Mouse (Mus musculus) heart, adult 2 months (tissue): Measurements from ENCODE around the gene Rars2. TPM values are rescaled to one million over a fixed set of nuclear protein-coding genes. Genes with fewer than 3 reads are reported as not detected.
A peak's percentile ranks its signal among the peaks of the same experiment; 100 is the strongest.

Experiments used
- DNase-seq, 2 experiments: peaks; one replicate each; pipeline ENCODE4 v3.0.0; 2021
- H3K27ac ChIP-seq: fragments of 200-600 bp; 2 replicates; pipeline ENCODE4 v1.8.1; 2022
- H3K27me3 ChIP-seq: fragments of 200-500 bp; 2 replicates; pipeline ENCODE4 v1.6.1; 2012; ENCODE audit warnings: mild to moderate bottlenecking, low read length, inconsistent platforms, mixed read lengths; ENCODE audit not compliant: control insufficient read depth, insufficient read depth
- H3K36me3 ChIP-seq: fragments of 200-500 bp; 2 replicates; pipeline ENCODE4 v1.6.1; 2012; ENCODE audit warnings: low read length, inconsistent platforms; ENCODE audit not compliant: control insufficient read depth, insufficient read depth
- H3K4me1 ChIP-seq: fragments of 200-500 bp; 2 replicates; pipeline ENCODE4 v1.6.1; 2011; ENCODE audit warnings: low read length; ENCODE audit not compliant: control insufficient read depth, insufficient read depth
- H3K4me3 ChIP-seq: fragments of 200-600 bp; 2 replicates; pipeline ENCODE4 v1.8.1; 2022
- H3K79me2 ChIP-seq: fragments of 200-500 bp; replicated peaks from 2 replicates; pipeline ENCODE4 v1.6.1; 2012; ENCODE audit warnings: mild to moderate bottlenecking, inconsistent platforms, low read length, moderate library complexity, mixed read lengths; ENCODE audit not compliant: control insufficient read depth, insufficient read depth
- H3K9ac ChIP-seq: fragments of 200-500 bp; 2 replicates; pipeline ENCODE4 v1.6.1; 2012; ENCODE audit warnings: low read depth, mild to moderate bottlenecking, control low read depth, inconsistent platforms, low read length, mixed read lengths
- CTCF ChIP-seq: fragments of 200-600 bp; IDR thresholded peaks from 2 replicates; pipeline ENCODE4 v1.8.1; 2022; ENCODE audit warnings: antibody characterized with exemption, mild to moderate bottlenecking, moderate library complexity
- EP300 ChIP-seq: fragments of 200-500 bp; IDR thresholded peaks from 2 replicates; pipeline ENCODE4 v1.6.1; 2011; ENCODE audit warnings: low read depth, low read length, control low read depth; ENCODE audit not compliant: insufficient read depth
- POLR2A ChIP-seq: fragments of 200-500 bp; IDR thresholded peaks from 2 replicates; pipeline ENCODE4 v1.6.1; 2011; ENCODE audit warnings: mild to moderate bottlenecking, low read depth, low read length, control low read depth; ENCODE audit not compliant: insufficient read depth
- WGBS: fragments of 180-500 bp; shearing (Covaris S2); methylation state at CpG from one replicate; pipeline ENCODE4 v1.1.7; 2018; 5-methylcytosine and 5-hydroxymethylcytosine counted together
- intact Hi-C: fragments of 180-260 bp; cut with DNase I; formaldehyde crosslinking; loops from one replicate; pipeline ENCODE4 v1.15.1; 2025
- polyA plus RNA-seq: library from polyadenylated mRNA; depleted of rRNA; stranded (reverse); fragments of >200 nt; gene quantifications from 2 replicates; pipeline ENCODE4 v1.2.3, GENCODE M21; 2012; rRNA removed
- total RNA-seq, 2 experiments: library from RNA; stranded (reverse); gene quantifications; 2 replicates each; pipeline ENCODE4 v1.2.3; 2021

The Rars2 gene
- total and polyA plus RNA-seq, 3 experiments, result 10.1 to 24.9 (median 23.6) TPM

- intact Hi-C loops, result loop anchor here (5.0 kb wide), 1 partner anchor 220 kb away; no protein-coding TSS in a partner anchor
- H3K79me2 ChIP-seq, result no peaks in the 10 kb centered on the region
- H3K9ac ChIP-seq, result no peak overlapping the region
- no peaks in the 10 kb centered on the region for H3K27me3 ChIP-seq
- no peak for DNase-seq
- no peaks in the 10 kb centered on the region for H3K36me3 ChIP-seq
- 97% methylated on average over 11 of the region's 11 CpGs for WGBS
- no peak overlapping the region for H3K27ac ChIP-seq
- TF ChIP-seq POLR2A, result no peak
- TF ChIP-seq EP300, result no peak
- no peak for TF ChIP-seq CTCF
- no peak overlapping the region for H3K4me3 ChIP-seq
- no peaks in the 10 kb centered on the region for H3K4me1 ChIP-seq
These were observed 87.5 kb downstream of the Rars2 start for GRCm38 (mm10) chr4:34702231-34702630.

- Histone ChIP-seq H3K79me2 (no peaks in the 10 kb centered on the region), H3K9ac (no peak overlapping the region), H3K4me3 (no peak overlapping the region), H3K4me1 (no peaks in the 10 kb centered on the region), H3K27me3 (no peaks in the 10 kb centered on the region), H3K27ac (no peak overlapping the region), H3K36me3 (no peaks in the 10 kb centered on the region)
- 45% methylated on average over 4 of the region's 4 CpGs for WGBS
- intact Hi-C loops, result loop anchor here (5.0 kb wide), 1 partner anchor 219 kb away; no protein-coding TSS in a partner anchor
- no peak for DNase-seq
- TF ChIP-seq POLR2A, result no peak
- TF ChIP-seq EP300, result no peak
- peak; percentile 20 for TF ChIP-seq CTCF
These were observed 88.3 kb downstream of the Rars2 start for GRCm38 (mm10) chr4:34703029-34703428.

GRCm38 (mm10) chr4:34707248-34707647 lies 92.5 kb downstream of the Rars2 start:
- H3K4me1 ChIP-seq, result no peaks in the 10 kb centered on the region
- no peaks in the 10 kb centered on the region for H3K36me3 ChIP-seq
- no peak overlapping the region for H3K4me3 ChIP-seq
- no peaks in the 10 kb centered on the region for H3K79me2 ChIP-seq
- no peak overlapping the region for H3K9ac ChIP-seq
- no peak for TF ChIP-seq POLR2A
- DNase-seq, result no peak
- 78% methylated on average over 3 of the region's 3 CpGs for WGBS
- no peak overlapping the region for H3K27ac ChIP-seq
- H3K27me3 ChIP-seq, result no peaks in the 10 kb centered on the region; the same call in 1 of the 2 replicates
- intact Hi-C loops, result no loop called here

- Histone ChIP-seq H3K36me3 (no peaks in the 10 kb centered on the region), H3K27me3 (no peaks in the 10 kb centered on the region; the same call in 1 of the 2 replicates), H3K27ac (no peak overlapping the region), H3K4me1 (no peaks in the 10 kb centered on the region), H3K4me3 (no peak overlapping the region), H3K9ac (no peak overlapping the region), H3K79me2 (no peaks in the 10 kb centered on the region)
- DNase-seq, result no peak
- no peak for TF ChIP-seq POLR2A
- no peak for TF ChIP-seq EP300
- no peak for TF ChIP-seq CTCF
- intact Hi-C loops, result no loop called here
- 57% methylated on average over 3 of the region's 3 CpGs for WGBS
These were observed 93.4 kb downstream of the Rars2 start for GRCm38 (mm10) chr4:34708127-34708526.

Other genes starting within 250 kb of the Rars2 start
- gene Akirin2, start 64.0 kb upstream of the Rars2 start, total RNA-seq, result 10 to 100 TPM; 54.5 to 62.4 TPM
- gene Akirin2, start 64.0 kb upstream of the Rars2 start, polyA plus RNA-seq, result 23.8 and 36.1 TPM in 2 replicates
- gene Orc3, start within 50 bp of the Rars2 start, total RNA-seq, result 10 to 100 TPM; 28.5 to 34.3 TPM
- gene Orc3, start within 50 bp of the Rars2 start, polyA plus RNA-seq, result 17.1 and 37.5 TPM in 2 replicates
- gene Slc35a1, start 72.5 kb downstream of the Rars2 start, total RNA-seq, result 10 to 100 TPM; 11.1 to 14.0 TPM
- gene Slc35a1, start 72.5 kb downstream of the Rars2 start, polyA plus RNA-seq, result 9.0 and 18.1 TPM in 2 replicates
- under 1 TPM in 1 of 2 experiments, not detected in 1; 0.16 TPM for gene Cfap206, start 115.2 kb downstream of the Rars2 start, total RNA-seq
- gene Cfap206, start 115.2 kb downstream of the Rars2 start, polyA plus RNA-seq, result 0.23 and 0.47 TPM in 2 replicates
- gene Gm136, start 141.3 kb downstream of the Rars2 start, total RNA-seq, result not detected
- not detected in 2 replicates for gene Gm136, start 141.3 kb downstream of the Rars2 start, polyA plus RNA-seq
- 10 to 100 TPM; 54.6 to 66.6 TPM for gene Smim8, start 163.5 kb downstream of the Rars2 start, total RNA-seq
- gene Smim8, start 163.5 kb downstream of the Rars2 start, polyA plus RNA-seq, result 19.1 and 30.0 TPM in 2 replicates